ENCODE assay signal across 23 mouse cellular contexts in the genomic region with DNA sequence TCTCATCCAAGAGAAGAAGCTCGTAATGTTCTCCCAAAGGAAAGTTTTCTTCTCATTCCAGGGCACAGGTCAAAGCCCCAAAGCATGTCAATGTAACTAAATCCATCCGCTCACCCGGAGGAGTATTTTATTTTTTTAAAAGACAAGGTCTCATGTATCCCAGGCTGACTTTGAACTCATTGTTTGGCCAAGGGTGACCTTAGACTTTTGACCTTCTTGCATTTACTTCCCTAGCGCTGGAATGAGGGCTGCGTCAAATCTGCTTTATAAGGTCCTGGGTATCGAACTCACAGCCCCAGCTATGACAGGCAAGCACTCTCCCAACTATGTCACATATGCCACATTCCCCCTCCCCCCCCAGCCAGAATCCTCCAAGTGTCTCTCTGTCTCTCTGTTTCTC.
DNase-seq lines count a peak whose midpoint lies in the region; ATAC-seq and TF ChIP-seq lines count a peak whose summit lies in the region.
"Had no signal": no experiment of that assay in that cellular context is flagged by ENCODE, and none has a peak within 500 bp of the region (broad histone marks: within the 10 kb centered on the region; RNA-seq: fewer than 3 reads in every experiment).

No protein-coding gene starts in this region.

- no peak overlapping the region for H3K27ac ChIP-seq in hindbrain, embryonic 10.5 days
- no peak overlapping the region for H3K27ac ChIP-seq in hindbrain, embryonic 11.5 days (ENCODE audit: low read depth, low read length)
- no peak overlapping the region for H3K27ac ChIP-seq in liver, adult 2 months (replicated peaks; ENCODE audit: insufficient read depth, low read depth, low read length)
- H3K27ac ChIP-seq: embryonic facial prominence, embryonic 13.5 days; forebrain, embryonic 12.5 days; forebrain, embryonic 15.5 days; hindbrain, embryonic 14.5 days; hindbrain, postnatal 0 days had no signal

- WGBS in hindbrain, embryonic 10.5 days: 47% methylated on average over 6 of the region's 6 CpGs
- 43% methylated on average over 6 of the region's 6 CpGs for WGBS in hindbrain, embryonic 11.5 days
- 55% methylated on average over 6 of the region's 6 CpGs for WGBS in liver, adult 2 months

- H3K9ac ChIP-seq in hindbrain, embryonic 11.5 days (ENCODE audit: low read depth, low read length): no peak overlapping the region
- H3K9ac ChIP-seq in liver, adult 2 months (ENCODE audit: low read depth, low read length): no peak overlapping the region
- H3K9ac ChIP-seq: embryonic facial prominence, embryonic 13.5 days; forebrain, embryonic 12.5 days; forebrain, embryonic 15.5 days; hindbrain, embryonic 14.5 days had no signal

- H3K9me3 ChIP-seq in hindbrain, embryonic 10.5 days: no peaks in the 10 kb centered on the region
- no peaks in the 10 kb centered on the region for H3K9me3 ChIP-seq in hindbrain, embryonic 11.5 days (ENCODE audit: control insufficient read depth, low read length)
- H3K9me3 ChIP-seq: embryonic facial prominence, embryonic 13.5 days; forebrain, embryonic 12.5 days; forebrain, embryonic 15.5 days had no signal

- TF ChIP-seq CTCF in liver, adult 2 months (IDR thresholded peaks at IDR 0.05; ENCODE audit: low read depth, low read length): no peak

- peak; percentile 29 for DNase-seq in hindbrain, embryonic 10.5 days (ENCODE audit: low spot score)
- DNase-seq in hindbrain, embryonic 11.5 days (ENCODE audit: low spot score): no peak
- peak; percentile 3 for DNase-seq in liver, adult 2 months (ENCODE audit: extremely low read depth, low read depth, low spot score)
- no peak for DNase-seq in liver
- peak; percentile 30 for DNase-seq in embryo, embryonic 9.5 days (ENCODE audit: extremely low spot score)
- no peak for DNase-seq in natural killer cell, adult 2 months (ENCODE audit: low spot score in 2 of 2)
- DNase-seq in left cerebral cortex, adult 8-10 months (ENCODE audit: low spot score in 2 of 2): no peak
- DNase-seq: adrenal gland, postnatal 10 days; adrenal gland, postnatal 36 days; cerebellum, adult 18-20 months; cerebellum, adult 9-10 months; cerebellum, postnatal 14 days; gastrocnemius, postnatal 14 days; heart, adult 11 months had no signal

- H3K36me3 ChIP-seq in hindbrain, embryonic 10.5 days: no peaks in the 10 kb centered on the region
- no peaks in the 10 kb centered on the region for H3K36me3 ChIP-seq in hindbrain, embryonic 11.5 days (ENCODE audit: control insufficient read depth, insufficient read depth, low read length)
- H3K36me3 ChIP-seq in liver, adult 2 months (ENCODE audit: control insufficient read depth, insufficient read depth, low read length): no peaks in the 10 kb centered on the region
- H3K36me3 ChIP-seq: embryonic facial prominence, embryonic 13.5 days; forebrain, embryonic 12.5 days; forebrain, embryonic 15.5 days had no signal

- no peaks in the 10 kb centered on the region for H3K79me2 ChIP-seq in liver, adult 2 months (ENCODE audit: control insufficient read depth, insufficient read depth, low read length)

- no peaks in the 10 kb centered on the region for H3K27me3 ChIP-seq in hindbrain, embryonic 10.5 days (ENCODE audit: insufficient read depth, poor library complexity, severe bottlenecking)
- no peaks in the 10 kb centered on the region for H3K27me3 ChIP-seq in hindbrain, embryonic 11.5 days (ENCODE audit: control insufficient read depth, insufficient read depth, low read length)
- H3K27me3 ChIP-seq in liver, adult 2 months (ENCODE audit: control insufficient read depth, insufficient read depth, low read length): no peaks in the 10 kb centered on the region
- H3K27me3 ChIP-seq: embryonic facial prominence, embryonic 13.5 days; forebrain, embryonic 12.5 days; forebrain, embryonic 15.5 days had no signal

- no peak for TF ChIP-seq POLR2A in liver, adult 2 months (IDR thresholded peaks at IDR 0.05; ENCODE audit: extremely low read depth, insufficient read depth, low read length)

- no peak for ATAC-seq in hindbrain, embryonic 11.5 days (ENCODE audit: low FRiP score)
- ATAC-seq: activated CD4-positive, CD25-positive, alpha-beta regulatory T cell, adult 4 months; forebrain, embryonic 15.5 days; hindbrain, postnatal 0 days; inflammation-experienced regulatory T-cells, adult 6 months had no signal

- H3K4me3 ChIP-seq in hindbrain, embryonic 10.5 days: no peak overlapping the region
- H3K4me3 ChIP-seq in hindbrain, embryonic 11.5 days (ENCODE audit: low read depth, low read length): no peak overlapping the region
- no peak overlapping the region for H3K4me3 ChIP-seq in liver, adult 2 months (ENCODE audit: insufficient read depth, low read depth, low read length)
- H3K4me3 ChIP-seq: embryonic facial prominence, embryonic 13.5 days; erythroblast, embryonic 14.5 days; forebrain, embryonic 12.5 days; forebrain, embryonic 15.5 days had no signal

- H3K4me1 ChIP-seq in hindbrain, embryonic 10.5 days (replicated peaks): peaks cover 7% of the 10 kb centered on the region; the same call in 1 of the 2 replicates
- H3K4me1 ChIP-seq in hindbrain, embryonic 11.5 days (replicated peaks; ENCODE audit: control insufficient read depth, insufficient read depth, low read length): no peaks in the 10 kb centered on the region
- H3K4me1 ChIP-seq in liver, adult 2 months (ENCODE audit: control insufficient read depth, insufficient read depth, low read length): no peaks in the 10 kb centered on the region
- H3K4me1 ChIP-seq: forebrain, embryonic 12.5 days; forebrain, embryonic 15.5 days had no signal

- no peak overlapping the region for H3K4me2 ChIP-seq in hindbrain, embryonic 11.5 days (replicated peaks; ENCODE audit: low read depth, low read length)
- H3K4me2 ChIP-seq: embryonic facial prominence, embryonic 13.5 days; forebrain, embryonic 12.5 days; forebrain, embryonic 15.5 days; heart, embryonic 11.5 days; hindbrain, embryonic 14.5 days had no signal

Comparison
In these comparisons a context has a peak if more than half of its experiments do, and no peak if none do; other contexts are left out.
1. DNase-seq: peak in hindbrain, embryonic 10.5 days (single experiment), liver, adult 2 months (single experiment) and embryo, embryonic 9.5 days (single experiment); none in hindbrain, embryonic 11.5 days (single experiment), liver (single experiment), natural killer cell, adult 2 months (0 of 2) and left cerebral cortex, adult 8-10 months (0 of 2).